Mouse (Mus musculus) liver, postnatal 0 days (tissue): ENCODE data around the gene Celsr1. TPM values are rescaled to one million over a fixed set of nuclear protein-coding genes. Genes with fewer than 3 reads are reported as not detected.

Experiments used
- ATAC-seq: fragments of 200-750 bp; cut with Nextera tagmentation; 2 replicates; pipeline ENCODE4 v1.8.0; 2017; ENCODE audit warnings: mild to moderate bottlenecking, moderate library complexity
- DNase-seq: peaks from one replicate; pipeline ENCODE4 v3.0.0-alpha.2; 2016
- H3K27ac ChIP-seq: fragments of 300-500 bp; sonication (generic); 2 replicates; pipeline ENCODE4 v1.5.1; 2014; ENCODE audit warnings: antibody characterized with exemption, moderate library complexity, mild to moderate bottlenecking, low read depth
- H3K27me3 ChIP-seq: fragments of 300-500 bp; sonication (generic); 2 replicates; pipeline ENCODE4 v1.6.1; 2014; ENCODE audit warnings: low read length, control low read depth, mixed read lengths; ENCODE audit not compliant: insufficient read depth
- H3K36me3 ChIP-seq: fragments of 300-500 bp; sonication (generic); replicated peaks from 2 replicates; pipeline ENCODE4 v1.6.1; 2014; ENCODE audit warnings: mild to moderate bottlenecking, control low read depth, low read length, moderate library complexity, mixed read lengths; ENCODE audit not compliant: insufficient read depth
- H3K4me1 ChIP-seq: fragments of 300-500 bp; sonication (generic); 2 replicates; pipeline ENCODE4 v1.6.1; 2014; ENCODE audit warnings: antibody characterized with exemption, mild to moderate bottlenecking, control low read depth; ENCODE audit not compliant: insufficient read depth
- H3K4me2 ChIP-seq: fragments of 300-500 bp; sonication (generic); 2 replicates; pipeline ENCODE4 v1.6.1; 2014; ENCODE audit warnings: low read depth, mild to moderate bottlenecking, low read length, moderate library complexity, mixed read lengths
- H3K4me3 ChIP-seq: fragments of 300-500 bp; sonication (generic); 2 replicates; pipeline ENCODE4 v1.5.1; 2014; ENCODE audit warnings: low read depth, low read length
- H3K9ac ChIP-seq: fragments of 300-500 bp; sonication (generic); replicated peaks from 2 replicates; pipeline ENCODE4 v1.6.1; 2014; ENCODE audit warnings: mild to moderate bottlenecking, moderate library complexity
- H3K9me3 ChIP-seq: fragments of 300-500 bp; sonication (generic); 2 replicates; pipeline ENCODE4 v1.6.1; 2016; ENCODE audit warnings: mild to moderate bottlenecking, control low read depth, low read length, mixed read lengths
- CTCF ChIP-seq: sonication (generic); IDR thresholded peaks from 2 replicates; pipeline ENCODE4 v1.5.1; 2016; ENCODE audit warnings: antibody characterized with exemption, low read depth
- EP300 ChIP-seq: IDR thresholded peaks from 2 replicates; pipeline ENCODE4 v1.6.1; 2016; ENCODE audit warnings: antibody characterized with exemption, low read depth, mild to moderate bottlenecking
- WGBS: fragments of 180-500 bp; shearing (Covaris S2); extraction: QIAGEN DNeasy Blood & Tissue Kit; methylation state at CpG from one replicate; pipeline ENCODE4 v1.1.7; 2014; ENCODE audit not compliant: insufficient replicate concordance; 5-methylcytosine and 5-hydroxymethylcytosine counted together
- polyA plus RNA-seq: library from polyadenylated mRNA; unstranded; fragments of >200 nt; fragmentation: Nextera tagmentation; extraction: Ambion mirVana; gene quantifications from 2 replicates; pipeline ENCODE4 v1.2.1, GENCODE M21; 2015

The Celsr1 gene
- polyA plus RNA-seq, 1 experiment from 2014 or later = 0.09 TPM

- peak; percentile 4; the same call in 1 of the 2 replicates for ATAC-seq
- H3K9ac ChIP-seq = no peak overlapping the region
- no peaks in the 10 kb centered on the region for H3K9me3 ChIP-seq
Observed at GRCm38 (mm10) chr15:86066836-86067580, 33.4 kb upstream of the Celsr1 start.

GRCm38 (mm10) chr15:86065367-86065766, 31.8 kb upstream of the Celsr1 start:
- peak overlapping the region; percentile 85 for H3K27ac ChIP-seq
- H3K4me3 ChIP-seq = no peak overlapping the region
- ATAC-seq (no peak), DNase-seq (no peak)
- H3K9me3 ChIP-seq = no peaks in the 10 kb centered on the region
- peak overlapping the region; percentile 60 for H3K4me2 ChIP-seq
- TF ChIP-seq CTCF (no peak), EP300 (no peak)
- peaks cover 5% of the 10 kb centered on the region; the same call in 1 of the 2 replicates for H3K36me3 ChIP-seq
- H3K4me1 ChIP-seq = peaks cover 71% of the 10 kb centered on the region
- 61% methylated on average over 4 of the region's 4 CpGs for WGBS
- no peak overlapping the region for H3K9ac ChIP-seq
- no peaks in the 10 kb centered on the region for H3K27me3 ChIP-seq

More at GRCm38 (mm10) chr15:86066836-86067580, 33.4 kb upstream of the Celsr1 start:
- Histone ChIP-seq H3K27me3 (no peaks in the 10 kb centered on the region), H3K27ac (peak overlapping the region; percentile 50), H3K4me1 (peaks cover 64% of the 10 kb centered on the region), H3K36me3 (peaks cover 5% of the 10 kb centered on the region; the same call in 1 of the 2 replicates), H3K4me2 (0 out of 2 replicates have a peak overlapping the region, but pooled peaks have one; percentile 35), H3K4me3 (no peak overlapping the region)
- DNase-seq = no peak
- TF ChIP-seq CTCF (no peak), EP300 (no peak)
- WGBS = 41% methylated on average over 14 of the region's 14 CpGs

GRCm38 (mm10) chr15:86064850-86065229, 31.3 kb upstream of the Celsr1 start:
- H3K9ac ChIP-seq = peak overlapping the region; percentile 44
- H3K4me1 ChIP-seq = peaks cover 73% of the 10 kb centered on the region
- 55% methylated on average over 3 of the region's 3 CpGs for WGBS
- H3K4me3 ChIP-seq = no peak overlapping the region
- H3K36me3 ChIP-seq = peaks cover 5% of the 10 kb centered on the region; the same call in 1 of the 2 replicates
- no peaks in the 10 kb centered on the region for H3K27me3 ChIP-seq
- TF ChIP-seq CTCF = no peak
- TF ChIP-seq EP300 = no peak
- no peaks in the 10 kb centered on the region for H3K9me3 ChIP-seq
- H3K4me2 ChIP-seq = peak overlapping the region; percentile 60
- ATAC-seq (peak; percentile 59), DNase-seq (no peak)
- H3K27ac ChIP-seq = peak overlapping the region; percentile 85

GRCm38 (mm10) chr15:86064191-86064849, 30.7 kb upstream of the Celsr1 start:
- H3K9ac ChIP-seq = peak overlapping the region; percentile 44
- no peaks in the 10 kb centered on the region for H3K9me3 ChIP-seq
- peak overlapping the region; percentile 60 for H3K4me2 ChIP-seq
- ATAC-seq (peak; percentile 14), DNase-seq (no peak)
- TF ChIP-seq CTCF (no peak), EP300 (no peak)
- no peaks in the 10 kb centered on the region for H3K27me3 ChIP-seq
- peak overlapping the region; percentile 85 for H3K27ac ChIP-seq
- peaks cover 5% of the 10 kb centered on the region; the same call in 1 of the 2 replicates for H3K36me3 ChIP-seq
- WGBS = 60% methylated on average over 8 of the region's 8 CpGs
- H3K4me3 ChIP-seq = no peak overlapping the region
- H3K4me1 ChIP-seq = peaks cover 73% of the 10 kb centered on the region

- Histone ChIP-seq H3K27me3 (no peaks in the 10 kb centered on the region), H3K27ac (peak overlapping the region; percentile 57), H3K36me3 (peaks cover 5% of the 10 kb centered on the region; the same call in 1 of the 2 replicates), H3K9ac (peak overlapping the region; percentile 41; the same call in 1 of the 2 replicates), H3K9me3 (no peaks in the 10 kb centered on the region), H3K4me3 (no peak overlapping the region), H3K4me1 (peaks cover 72% of the 10 kb centered on the region), H3K4me2 (peak overlapping the region; percentile 99)
- WGBS = 57% methylated on average over 6 of the region's 6 CpGs
- no peak for ATAC-seq
- TF ChIP-seq EP300 = no peak
- no peak for TF ChIP-seq CTCF
- DNase-seq = no peak
Observed at GRCm38 (mm10) chr15:86061848-86062481, 28.4 kb upstream of the Celsr1 start.

- peak overlapping the region; percentile 99 for H3K4me2 ChIP-seq
Observed at GRCm38 (mm10) chr15:86061221-86061620, 27.6 kb upstream of the Celsr1 start.

More at GRCm38 (mm10) chr15:86061221-86061620, 27.6 kb upstream of the Celsr1 start:
- WGBS = 68% methylated on average over 7 of the region's 7 CpGs
- TF ChIP-seq EP300 (no peak), CTCF (no peak)
- DNase-seq (no peak), ATAC-seq (no peak)
- Histone ChIP-seq H3K9ac (peak overlapping the region; percentile 41), H3K27ac (peak overlapping the region; percentile 57), H3K4me3 (no peak overlapping the region), H3K9me3 (no peaks in the 10 kb centered on the region), H3K27me3 (no peaks in the 10 kb centered on the region), H3K36me3 (peaks cover 5% of the 10 kb centered on the region; the same call in 1 of the 2 replicates), H3K4me1 (peaks cover 65% of the 10 kb centered on the region)
